Mouse (Mus musculus) forebrain, embryonic 11.5 days (tissue): Measurements from ENCODE around the gene Olfr541. TPM values are rescaled to one million over a fixed set of nuclear protein-coding genes. Genes with fewer than 3 reads are reported as not detected.

Experiments used
- ATAC-seq: fragments of 200-750 bp; cut with Nextera tagmentation; replicated peaks from 2 replicates; pipeline ENCODE4 v1.8.0; 2017; ENCODE audit warnings: moderate TSS enrichment; ENCODE audit not compliant: low FRiP score
- DNase-seq: peaks from one replicate; pipeline ENCODE4 v3.0.0-alpha.2; 2017; ENCODE audit warnings: low spot score
- H3K27ac ChIP-seq: fragments of 300-500 bp; sonication (generic); 2 replicates; pipeline ENCODE4 v1.5.1; 2014; ENCODE audit warnings: low read depth, low read length
- H3K27me3 ChIP-seq: fragments of 300-500 bp; sonication (generic); 2 replicates; pipeline ENCODE4 v1.6.1; 2014; ENCODE audit warnings: mild to moderate bottlenecking, low read length, mixed read lengths; ENCODE audit not compliant: control insufficient read depth, insufficient read depth
- H3K36me3 ChIP-seq: fragments of 300-500 bp; sonication (generic); 2 replicates; pipeline ENCODE4 v1.6.1; 2014; ENCODE audit warnings: mild to moderate bottlenecking, low read length, moderate library complexity, mixed read lengths; ENCODE audit not compliant: control insufficient read depth, insufficient read depth
- H3K4me1 ChIP-seq: fragments of 300-500 bp; sonication (generic); replicated peaks from 2 replicates; pipeline ENCODE4 v1.6.1; 2014; ENCODE audit warnings: low read length, mixed read lengths; ENCODE audit not compliant: control insufficient read depth, insufficient read depth
- H3K4me2 ChIP-seq: fragments of 300-500 bp; sonication (generic); 2 replicates; pipeline ENCODE4 v1.6.1; 2014; ENCODE audit warnings: low read depth, mild to moderate bottlenecking, low read length, moderate library complexity, mixed read lengths; ENCODE audit not compliant: severe bottlenecking
- H3K4me3 ChIP-seq: fragments of 300-500 bp; sonication (generic); 2 replicates; pipeline ENCODE4 v1.5.1; 2014; ENCODE audit warnings: low read depth, low read length
- H3K9ac ChIP-seq: fragments of 300-500 bp; sonication (generic); 2 replicates; pipeline ENCODE4 v1.6.1; 2014; ENCODE audit warnings: low read length
- H3K9me3 ChIP-seq: fragments of 300-500 bp; sonication (generic); 2 replicates; pipeline ENCODE4 v1.6.1; 2016; ENCODE audit warnings: low read length, mixed read lengths; ENCODE audit not compliant: control insufficient read depth
- WGBS: fragments of 180-500 bp; shearing (Covaris S2); extraction: QIAGEN DNeasy Blood & Tissue Kit; methylation state at CpG from one replicate; pipeline ENCODE4 v1.1.7; 2014; 5-methylcytosine and 5-hydroxymethylcytosine counted together
- polyA plus RNA-seq: library from polyadenylated mRNA; unstranded; fragments of >200 nt; fragmentation: Nextera tagmentation; extraction: Ambion mirVana; gene quantifications from 2 replicates; pipeline ENCODE4 v1.2.1, GENCODE M21; 2014

The Olfr541 gene
- polyA plus RNA-seq, 1 experiment from 2014 or later = not detected

DNA sequence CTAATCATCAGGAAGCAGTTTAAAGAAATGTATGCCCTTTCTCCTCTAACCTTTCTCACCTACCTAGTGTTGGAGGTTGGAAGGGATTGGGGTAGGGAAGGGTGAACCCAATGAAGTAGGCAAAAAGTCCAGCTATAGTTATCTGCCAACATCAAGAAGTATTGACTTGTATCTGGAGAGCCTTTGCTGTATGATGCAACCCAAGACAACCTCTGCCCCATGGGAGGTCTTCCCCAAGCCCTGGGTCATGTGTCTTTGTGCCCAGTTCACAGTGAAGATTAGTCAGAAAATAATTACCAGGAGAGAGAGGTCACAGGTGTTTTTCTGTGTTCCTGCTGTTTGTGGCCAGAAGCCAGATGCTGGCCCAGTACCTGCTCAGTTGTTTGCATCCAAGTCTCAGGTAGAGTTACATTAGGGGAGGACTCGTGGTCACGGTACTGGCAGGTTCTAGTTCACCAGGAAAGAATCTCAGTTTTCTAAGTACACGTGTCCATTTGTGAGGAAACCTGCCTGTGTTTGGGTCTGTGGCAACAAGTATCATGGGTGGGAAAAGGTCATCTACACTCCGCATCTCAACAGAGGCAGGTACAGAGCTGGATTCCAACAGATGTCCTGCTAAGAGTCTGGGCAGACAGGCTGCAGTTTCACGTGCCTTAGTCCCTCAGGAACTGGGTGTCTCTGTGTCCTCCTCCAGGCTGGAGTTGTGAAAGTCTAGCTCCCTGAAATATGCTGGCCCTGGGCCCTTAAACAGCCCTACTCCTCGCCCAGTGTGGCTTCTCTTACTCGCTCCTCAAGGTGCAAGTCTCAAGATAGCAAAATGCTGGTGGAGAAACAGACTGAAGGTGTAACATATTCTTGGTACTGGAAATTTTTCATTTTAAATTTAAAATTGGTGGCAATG is 20.3 kb downstream of the Olfr541 start:
- WGBS = 88% methylated on average over 7 of the region's 7 CpGs

DNA sequence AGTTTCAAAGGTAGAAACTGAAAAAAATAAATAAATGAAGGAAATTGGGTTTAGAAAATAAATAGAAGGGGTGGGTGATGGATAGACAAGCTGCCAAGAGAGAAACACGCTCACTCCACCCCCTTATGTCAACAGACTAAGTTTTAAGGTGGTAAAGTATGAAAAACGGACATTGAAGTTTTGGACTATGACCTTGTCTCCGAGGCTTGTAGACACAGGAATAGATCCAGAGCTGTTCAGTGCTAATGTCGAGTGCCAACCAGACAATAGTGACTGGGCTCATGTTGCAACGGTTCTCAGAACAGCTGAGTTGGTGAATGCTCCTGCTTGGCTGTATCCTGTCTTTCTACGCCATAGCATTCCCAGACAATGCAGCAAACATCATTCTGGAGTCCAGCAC is 24.0 kb downstream of the Olfr541 start:
- Histone ChIP-seq H3K9me3 (no peaks in the 10 kb centered on the region), H3K4me2 (no peak overlapping the region), H3K36me3 (no peaks in the 10 kb centered on the region), H3K4me3 (no peak overlapping the region), H3K27me3 (no peaks in the 10 kb centered on the region), H3K9ac (no peak overlapping the region), H3K27ac (no peak overlapping the region), H3K4me1 (no peaks in the 10 kb centered on the region)
- no peak for DNase-seq
- 84% methylated on average over 6 of the region's 6 CpGs for WGBS
- no peak for ATAC-seq

More for the DNA sequence above, 20.3 kb downstream of the Olfr541 start:
- Histone ChIP-seq H3K36me3 (no peaks in the 10 kb centered on the region), H3K4me3 (no peak overlapping the region), H3K4me1 (no peaks in the 10 kb centered on the region), H3K9ac (no peak overlapping the region), H3K4me2 (no peak overlapping the region), H3K27ac (no peak overlapping the region), H3K27me3 (no peaks in the 10 kb centered on the region), H3K9me3 (no peaks in the 10 kb centered on the region)
- ATAC-seq (no peak), DNase-seq (no peak)

DNA sequence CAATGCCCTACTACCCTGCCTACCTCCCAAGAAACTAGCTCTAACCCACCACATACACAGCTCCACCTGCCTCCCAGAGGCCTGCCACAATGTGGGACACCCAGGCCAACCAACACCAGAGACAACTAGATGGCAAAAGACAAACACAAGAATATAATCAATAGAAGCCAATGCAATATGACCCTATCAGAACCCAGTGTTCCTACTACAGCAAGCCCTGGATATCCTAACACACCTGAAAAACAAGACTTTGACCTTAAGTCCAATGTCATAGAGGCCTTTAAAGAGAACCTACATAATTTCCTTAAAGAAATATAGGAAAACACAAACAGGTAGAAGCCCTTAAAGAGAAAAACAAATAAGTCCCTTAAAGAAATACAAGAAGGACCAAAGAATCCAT is 28.5 kb downstream of the Olfr541 start:
- no peak for ATAC-seq
- Histone ChIP-seq H3K27me3 (no peaks in the 10 kb centered on the region), H3K4me3 (no peak overlapping the region)

DNA sequence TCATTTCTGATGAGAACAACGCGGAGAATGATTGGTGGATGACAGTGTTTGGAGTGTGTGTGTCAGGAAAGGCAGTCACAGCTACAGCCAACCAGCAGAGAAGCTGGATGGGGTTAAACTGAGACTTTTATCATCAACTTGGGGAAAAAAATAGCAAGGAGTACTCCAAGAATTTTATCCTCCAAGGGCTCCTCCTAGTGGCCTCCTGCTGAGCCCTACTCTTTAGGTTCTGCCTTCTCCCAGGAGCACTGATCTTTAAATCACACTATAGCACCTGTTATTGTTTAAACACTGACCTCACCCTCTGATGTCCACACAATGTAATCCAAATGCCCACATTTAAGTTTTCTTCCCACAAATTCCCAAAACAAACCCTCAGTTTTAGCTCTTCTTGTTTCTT is 36.1 kb downstream of the Olfr541 start:
- Histone ChIP-seq H3K4me3 (no peak overlapping the region), H3K9me3 (no peaks in the 10 kb centered on the region), H3K27ac (no peak overlapping the region), H3K9ac (no peak overlapping the region), H3K4me2 (no peak overlapping the region), H3K4me1 (no peaks in the 10 kb centered on the region), H3K36me3 (no peaks in the 10 kb centered on the region), H3K27me3 (no peaks in the 10 kb centered on the region)
- ATAC-seq = no peak
- DNase-seq = no peak
- 74% methylated on average over 2 of the region's 2 CpGs for WGBS

More for the DNA sequence above, 28.5 kb downstream of the Olfr541 start:
- no peak for DNase-seq
- Histone ChIP-seq H3K36me3 (no peaks in the 10 kb centered on the region), H3K27ac (no peak overlapping the region), H3K4me1 (no peaks in the 10 kb centered on the region), H3K4me2 (no peak overlapping the region), H3K9ac (no peak overlapping the region), H3K9me3 (no peaks in the 10 kb centered on the region; the same call in 1 of the 2 replicates)

DNA sequence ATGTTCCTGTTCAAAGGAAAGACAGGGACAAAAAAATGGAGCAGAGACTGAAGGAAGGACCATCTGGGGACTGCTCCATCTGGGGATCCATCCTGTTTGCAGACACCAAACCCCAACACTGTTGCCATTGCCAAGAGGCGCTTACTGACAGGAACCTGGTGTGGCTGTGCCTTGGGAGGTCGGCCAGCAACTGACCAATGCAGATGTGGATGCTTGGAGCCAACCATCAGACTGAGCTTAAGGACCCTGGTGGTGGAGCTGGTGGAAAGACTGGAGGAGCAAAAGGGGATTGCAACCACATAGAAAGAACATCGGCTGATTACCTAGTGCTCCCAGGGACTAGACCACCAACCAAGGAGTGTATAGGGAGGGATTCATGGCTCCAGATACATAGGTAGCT is 50.3 kb downstream of the Olfr541 start:
- Histone ChIP-seq H3K4me2 (no peak overlapping the region), H3K27ac (no peak overlapping the region), H3K9ac (no peak overlapping the region), H3K27me3 (no peaks in the 10 kb centered on the region), H3K9me3 (no peaks in the 10 kb centered on the region), H3K4me3 (no peak overlapping the region), H3K36me3 (no peaks in the 10 kb centered on the region), H3K4me1 (no peaks in the 10 kb centered on the region)
- ATAC-seq (no peak), DNase-seq (no peak)
- WGBS = 86% methylated on average over 3 of the region's 3 CpGs

DNA sequence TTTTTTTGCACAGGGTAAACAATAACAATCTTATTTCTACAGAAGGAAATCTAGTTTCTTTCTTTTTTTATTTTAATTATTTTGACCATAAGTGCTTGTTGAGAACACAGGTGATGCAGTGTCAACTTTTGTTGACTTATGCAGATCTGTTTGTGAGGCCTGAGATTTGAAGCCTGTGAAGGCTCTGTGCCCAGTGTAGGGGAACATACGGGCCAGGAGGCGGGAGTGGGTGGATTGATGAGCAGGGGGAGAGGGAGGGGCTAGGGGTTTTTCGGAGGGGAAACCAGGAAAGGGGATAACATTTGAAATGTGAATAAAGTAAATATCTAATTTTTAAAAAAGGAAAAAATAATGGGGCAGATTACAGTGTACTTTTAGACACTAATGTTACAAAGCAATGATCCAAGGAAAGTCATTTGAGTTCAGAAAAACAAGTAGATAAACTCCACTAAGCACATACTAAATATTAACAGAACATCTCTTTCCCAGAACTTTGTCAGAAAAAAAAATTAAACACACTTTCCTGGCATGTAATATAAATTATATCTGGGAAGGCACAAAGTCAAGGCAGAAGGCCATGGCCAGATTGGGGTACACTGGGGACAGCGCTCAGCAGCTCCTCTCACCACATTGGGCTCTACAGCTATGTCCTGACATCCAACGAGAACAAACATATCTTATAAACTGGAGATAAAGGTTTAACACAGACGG is 51.2 kb downstream of the Olfr541 start:
- no peaks in the 10 kb centered on the region for H3K36me3 ChIP-seq
- H3K4me2 ChIP-seq = no peak overlapping the region
- no peaks in the 10 kb centered on the region for H3K9me3 ChIP-seq
- 89% methylated on average over 6 of the region's 6 CpGs for WGBS
- H3K27me3 ChIP-seq = no peaks in the 10 kb centered on the region
- H3K9ac ChIP-seq = no peak overlapping the region
- DNase-seq (no peak), ATAC-seq (no peak)
- H3K4me3 ChIP-seq = no peak overlapping the region
- H3K27ac ChIP-seq = no peak overlapping the region
- no peaks in the 10 kb centered on the region for H3K4me1 ChIP-seq

DNA sequence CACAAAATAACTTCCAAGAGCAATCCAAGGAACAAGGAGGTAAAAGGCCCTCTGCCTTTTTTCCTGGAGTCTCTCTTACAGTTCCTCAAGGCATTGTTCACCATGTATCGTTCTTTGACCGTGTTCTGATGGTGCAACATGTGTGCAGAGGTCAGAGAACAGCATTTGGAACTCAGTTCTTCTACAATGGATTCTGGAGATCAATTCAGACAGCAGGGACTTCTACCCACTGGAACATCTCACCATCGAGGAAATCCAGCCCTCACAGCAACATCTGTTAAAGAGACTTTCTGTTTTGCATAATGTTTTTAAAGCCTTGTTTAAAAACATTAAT is 51.7 kb downstream of the Olfr541 start:
- Histone ChIP-seq H3K36me3 (no peaks in the 10 kb centered on the region), H3K9ac (no peak overlapping the region), H3K9me3 (no peaks in the 10 kb centered on the region), H3K4me2 (no peak overlapping the region), H3K4me1 (no peaks in the 10 kb centered on the region), H3K4me3 (no peak overlapping the region), H3K27ac (no peak overlapping the region), H3K27me3 (no peaks in the 10 kb centered on the region)
- DNase-seq = no peak
- WGBS = 91% methylated on average over 3 of the region's 3 CpGs
- ATAC-seq = no peak

DNA sequence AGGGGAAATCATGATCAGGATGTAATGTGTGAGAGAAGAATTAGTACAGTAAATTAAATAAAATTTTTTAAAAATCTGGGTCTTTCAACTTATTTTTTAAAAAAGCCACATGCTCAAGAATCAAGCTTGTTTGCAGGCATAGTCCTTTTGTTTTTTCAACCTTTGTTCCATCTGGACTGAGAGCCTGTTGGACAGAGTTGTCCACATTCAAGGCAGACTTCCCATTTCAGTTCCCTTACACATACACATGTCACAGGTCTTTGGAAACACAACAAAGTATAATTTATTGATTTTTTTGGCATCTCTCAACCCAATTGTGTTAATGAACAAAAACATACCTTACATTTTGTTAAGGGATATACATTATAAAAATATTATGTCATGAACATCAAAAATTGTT is 57.5 kb downstream of the Olfr541 start:
- Histone ChIP-seq H3K4me3 (no peak overlapping the region), H3K27ac (no peak overlapping the region), H3K4me1 (no peaks in the 10 kb centered on the region), H3K9me3 (no peaks in the 10 kb centered on the region), H3K4me2 (no peak overlapping the region), H3K36me3 (no peaks in the 10 kb centered on the region), H3K27me3 (no peaks in the 10 kb centered on the region), H3K9ac (no peak overlapping the region)
- ATAC-seq = no peak
- DNase-seq = no peak
